Mouse (Mus musculus): Measurements from ENCODE around the gene Gm29644. TPM values are rescaled to one million over a fixed set of nuclear protein-coding genes. Genes with fewer than 3 reads are reported as not detected.
"Not testable (repeated sequence)": the region's sequence is repeated elsewhere in the genome, so short reads cannot be mapped to it uniquely, and the experiment has no call there.

Gm29644 gene
- not detected in 2 replicates for polyA plus RNA-seq (2012; rRNA removed)

DNA sequence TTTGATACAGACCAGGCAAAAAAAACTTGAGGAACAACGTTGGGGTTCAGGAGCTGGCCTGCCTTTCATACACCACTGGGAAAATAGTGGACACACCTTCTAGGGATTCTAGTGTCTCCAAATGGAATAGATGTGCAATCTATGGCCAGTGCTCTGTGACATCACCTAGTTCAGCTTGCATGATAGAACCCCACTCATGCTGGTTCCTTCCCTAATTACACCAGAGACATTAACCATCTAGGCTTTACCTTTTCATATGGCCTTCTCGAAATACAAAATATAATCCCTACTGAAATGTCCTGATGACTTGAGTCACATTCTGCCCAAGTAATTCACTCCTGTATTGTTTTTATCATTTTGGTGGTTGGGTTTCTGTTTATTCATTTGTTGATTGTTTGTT, at the start of gene Gm29644, which contains the start of gene Gm29423:
Gene Gm29644 (minus strand): TSS at position 157 of the 400 bp plus-strand sequence.
Gene Gm29423 (minus strand): TSS at position 101 of the 400 bp plus-strand sequence.
- not testable (repeated sequence) for H3K27ac ChIP-seq (ENCODE audit: insufficient read depth, low read length); H3K4me1 ChIP-seq (ENCODE audit: control insufficient read depth, insufficient read depth, low read length); H3K27me3 ChIP-seq (ENCODE audit: control insufficient read depth, insufficient read depth, low read length); DNase-seq; H3K4me3 ChIP-seq (replicated peaks; ENCODE audit: insufficient read depth, low read depth, low read length)
- WGBS = no CpG with 5 or more reads among the region's 2 CpGs

DNA sequence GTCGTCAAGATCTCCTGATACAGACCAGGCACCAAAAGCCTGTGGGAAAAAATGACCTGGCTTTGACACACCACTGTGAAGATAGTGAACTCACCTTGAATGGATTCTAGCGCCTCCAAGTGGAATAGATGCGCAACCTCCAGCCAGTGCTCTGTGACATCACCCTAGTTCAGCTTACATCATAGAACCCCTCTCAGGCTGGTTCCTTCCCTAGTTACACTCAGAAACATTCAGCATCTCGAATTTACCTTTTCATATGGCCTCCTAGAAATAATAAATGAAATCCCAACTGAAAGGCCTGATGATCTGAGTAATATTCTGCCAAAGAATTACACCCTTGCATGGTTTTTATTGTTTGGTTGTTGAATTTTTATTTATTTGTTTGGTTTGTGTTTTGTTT, 29.6 kb downstream of the Gm29644 start, which contains the start of gene Gm21118:
Gene Gm21118 (minus strand): TSS at position 101 of the 400 bp plus-strand sequence.
- not testable (repeated sequence) for H3K4me3 ChIP-seq (replicated peaks; ENCODE audit: insufficient read depth, low read depth, low read length); H3K27ac ChIP-seq (ENCODE audit: insufficient read depth, low read length); H3K4me1 ChIP-seq (ENCODE audit: control insufficient read depth, insufficient read depth, low read length); H3K27me3 ChIP-seq (ENCODE audit: control insufficient read depth, insufficient read depth, low read length); DNase-seq
- WGBS = no CpG with 5 or more reads among the region's 4 CpGs

Other genes with a start within 250 kb of the Gm29644 start
- not detected in 2 replicates for gene Gm21118, start 29.7 kb downstream of the Gm29644 start, polyA plus RNA-seq (2012; rRNA removed)
- gene Gm29423, start 56 bp downstream of the Gm29644 start, polyA plus RNA-seq (2012; rRNA removed) = not detected in 2 replicates
- gene Gm20888, start 138.5 kb upstream of the Gm29644 start, polyA plus RNA-seq (2012; rRNA removed) = not detected in 2 replicates